Mouse (Mus musculus) limb, embryonic 13.5 days (tissue): ENCODE measurements around the gene Rnf180. TPM values are rescaled to one million over a fixed set of nuclear protein-coding genes. Genes with fewer than 3 reads are reported as not detected.

ENCODE experiments used
- ATAC-seq: fragments of 200-750 bp; cut with Nextera tagmentation; 2 replicates; pipeline ENCODE4 v1.8.0; 2017; ENCODE audit warnings: low read depth, moderate number of reproducible peaks, moderate TSS enrichment; ENCODE audit not compliant: low FRiP score
- H3K27ac ChIP-seq: fragments of 300-500 bp; sonication (generic); 2 replicates; pipeline ENCODE4 v1.5.1; 2015; ENCODE audit warnings: inconsistent platforms, mild to moderate bottlenecking, moderate library complexity
- H3K27me3 ChIP-seq: fragments of 300-500 bp; sonication (generic); 2 replicates; pipeline ENCODE4 v1.6.1; 2015; ENCODE audit warnings: mild to moderate bottlenecking, inconsistent platforms
- H3K36me3 ChIP-seq: fragments of 300-500 bp; sonication (generic); 2 replicates; pipeline ENCODE4 v1.6.1; 2015; ENCODE audit warnings: inconsistent platforms, mild to moderate bottlenecking, moderate library complexity
- H3K4me1 ChIP-seq: fragments of 300-500 bp; sonication (generic); 2 replicates; pipeline ENCODE4 v1.6.1; 2015; ENCODE audit warnings: inconsistent platforms
- H3K4me2 ChIP-seq: fragments of 300-500 bp; sonication (generic); replicated peaks from 2 replicates; pipeline ENCODE4 v1.6.1; 2015; ENCODE audit warnings: inconsistent platforms, mild to moderate bottlenecking, moderate library complexity
- H3K4me3 ChIP-seq: fragments of 300-500 bp; sonication (generic); 2 replicates; pipeline ENCODE4 v1.5.1; 2015; ENCODE audit warnings: moderate library complexity, mild to moderate bottlenecking, inconsistent platforms
- H3K9ac ChIP-seq: fragments of 300-500 bp; sonication (generic); 2 replicates; pipeline ENCODE4 v1.6.1; 2015; ENCODE audit warnings: mild to moderate bottlenecking, inconsistent platforms
- H3K9me3 ChIP-seq: fragments of 300-500 bp; sonication (generic); 2 replicates; pipeline ENCODE4 v1.6.1; 2016; ENCODE audit warnings: inconsistent platforms
- WGBS: fragments of 180-500 bp; shearing (Covaris S2); methylation state at CpG from one replicate; pipeline ENCODE4 v1.1.7; 2015; 5-methylcytosine and 5-hydroxymethylcytosine counted together
- polyA plus RNA-seq: library from polyadenylated mRNA; unstranded; fragments of >200 nt; fragmentation: Nextera tagmentation; extraction: Ambion mirVana; gene quantifications from 2 replicates; pipeline ENCODE4 v1.2.1, GENCODE M21; 2015

The Rnf180 gene
- polyA plus RNA-seq, 1 experiment from 2014 or later = 10.1 TPM

DNA sequence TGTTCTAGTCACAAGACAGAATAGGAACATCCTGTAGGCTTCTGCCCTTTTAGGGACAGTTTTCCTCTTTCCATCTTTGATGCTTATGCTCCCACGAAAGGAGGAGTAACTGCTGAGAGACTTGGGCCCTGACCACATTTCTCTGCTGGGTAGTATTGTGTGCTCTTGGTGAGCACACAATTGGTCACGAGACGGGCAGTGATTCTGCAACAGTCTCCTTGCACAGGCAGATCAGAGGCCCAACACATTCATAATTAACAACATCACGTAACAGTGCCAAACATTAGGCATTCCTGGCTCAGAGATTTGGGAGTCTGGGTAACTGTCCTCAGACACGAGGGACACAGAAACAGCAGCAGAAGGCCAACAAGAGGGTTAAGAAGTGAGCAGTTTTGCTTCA lies 113.8 kb downstream of the Rnf180 start:
- no peak overlapping the region for H3K9ac ChIP-seq
- no peaks in the 10 kb centered on the region for H3K27me3 ChIP-seq
- H3K4me1 ChIP-seq = no peaks in the 10 kb centered on the region
- H3K4me3 ChIP-seq = no peak overlapping the region
- no peaks in the 10 kb centered on the region for H3K36me3 ChIP-seq
- H3K4me2 ChIP-seq = no peak overlapping the region
- ATAC-seq = no peak
- H3K9me3 ChIP-seq = no peaks in the 10 kb centered on the region
- 78% methylated on average over 5 of the region's 5 CpGs for WGBS
- H3K27ac ChIP-seq = no peak overlapping the region

DNA sequence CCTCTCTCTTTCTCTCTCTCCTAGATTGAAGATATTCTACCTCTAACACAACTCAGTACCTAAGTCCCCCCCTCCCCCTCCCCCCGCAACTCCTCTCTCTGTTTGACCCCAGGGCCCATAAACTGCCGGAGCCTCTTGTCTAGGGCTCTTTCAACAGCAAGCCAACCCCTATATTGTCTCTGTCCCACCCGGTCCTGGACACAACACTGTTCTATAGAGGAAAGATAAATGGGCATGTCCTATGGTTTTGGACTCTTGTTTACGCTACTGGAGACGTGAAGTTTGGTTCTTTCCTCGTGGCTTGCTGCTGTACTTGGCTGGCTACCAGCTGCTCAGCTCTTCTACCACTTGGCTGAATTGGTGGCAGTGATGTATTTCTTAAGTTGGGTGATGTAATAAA lies 129.2 kb downstream of the Rnf180 start:
- Histone ChIP-seq H3K36me3 (no peaks in the 10 kb centered on the region), H3K4me1 (no peaks in the 10 kb centered on the region), H3K9ac (no peak overlapping the region), H3K4me2 (no peak overlapping the region), H3K4me3 (no peak overlapping the region), H3K27ac (no peak overlapping the region), H3K27me3 (no peaks in the 10 kb centered on the region), H3K9me3 (no peaks in the 10 kb centered on the region)
- ATAC-seq = no peak
- WGBS = 85% methylated on average over 6 of the region's 6 CpGs

DNA sequence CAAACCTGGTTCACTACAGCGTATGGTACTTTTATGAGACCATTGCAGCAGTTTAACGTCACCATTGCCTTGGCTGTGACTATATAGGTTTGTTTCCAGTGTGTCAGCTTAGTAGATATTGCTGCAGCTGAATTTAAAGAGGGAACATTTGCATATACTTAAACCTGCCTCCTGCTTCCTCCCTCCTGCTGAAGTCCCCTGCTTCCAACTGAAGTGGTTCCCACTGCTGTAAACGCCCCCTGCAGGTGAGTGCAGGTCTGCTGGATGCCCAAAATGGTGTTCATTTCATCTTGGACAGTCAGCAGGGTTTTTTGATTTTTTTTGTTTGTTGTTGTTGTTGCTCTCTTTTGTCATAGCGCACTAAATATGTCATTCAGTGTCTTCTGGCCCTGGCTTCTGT lies 140.7 kb downstream of the Rnf180 start:
- H3K9me3 ChIP-seq = no peaks in the 10 kb centered on the region
- no peaks in the 10 kb centered on the region for H3K27me3 ChIP-seq
- H3K4me2 ChIP-seq = no peak overlapping the region
- no peak for ATAC-seq
- H3K27ac ChIP-seq = no peak overlapping the region
- no peaks in the 10 kb centered on the region for H3K36me3 ChIP-seq
- 48% methylated on average over 4 of the region's 4 CpGs for WGBS
- H3K4me3 ChIP-seq = no peak overlapping the region
- H3K4me1 ChIP-seq = no peaks in the 10 kb centered on the region
- H3K9ac ChIP-seq = no peak overlapping the region

DNA sequence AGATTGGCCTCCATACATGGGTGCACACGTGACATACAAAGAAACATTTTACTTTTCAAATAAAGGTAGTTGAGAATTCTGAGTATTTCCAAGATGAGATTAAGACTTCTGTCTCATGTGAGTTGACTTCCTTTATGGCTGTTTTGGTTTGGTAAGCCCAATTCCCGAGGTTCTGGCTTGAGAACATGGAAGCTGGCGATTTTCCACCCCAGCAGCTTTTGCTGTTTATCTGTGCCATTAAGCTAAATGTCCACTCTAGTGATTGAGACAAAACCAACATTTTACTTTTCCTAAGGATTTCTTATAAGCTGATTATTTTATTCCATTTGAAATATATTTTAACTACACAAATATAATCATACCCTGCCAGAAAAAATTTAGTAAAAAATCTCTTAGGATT lies 144.6 kb downstream of the Rnf180 start:
- H3K36me3 ChIP-seq = no peaks in the 10 kb centered on the region
- no peak overlapping the region for H3K4me2 ChIP-seq
- no peak overlapping the region for H3K27ac ChIP-seq
- H3K27me3 ChIP-seq = no peaks in the 10 kb centered on the region
- no peak overlapping the region for H3K4me3 ChIP-seq
- ATAC-seq = no peak
- H3K4me1 ChIP-seq = 0 out of 2 replicates have a peak, but pooled peaks cover 5% of the 10 kb centered on the region
- 78% methylated on average over 3 of the region's 3 CpGs for WGBS
- no peak overlapping the region for H3K9ac ChIP-seq
- no peaks in the 10 kb centered on the region for H3K9me3 ChIP-seq

- Histone ChIP-seq H3K9ac (no peak overlapping the region), H3K4me2 (no peak overlapping the region), H3K36me3 (no peaks in the 10 kb centered on the region), H3K4me1 (0 out of 2 replicates have a peak, but pooled peaks cover 5% of the 10 kb centered on the region), H3K9me3 (no peaks in the 10 kb centered on the region), H3K27me3 (no peaks in the 10 kb centered on the region), H3K27ac (no peak overlapping the region), H3K4me3 (no peak overlapping the region)
- no peak for ATAC-seq
- 50% methylated on average over 4 of the region's 4 CpGs for WGBS
These were observed 146.7 kb downstream of the Rnf180 start for GRCm38 (mm10) chr13:105147795-105148418.

DNA sequence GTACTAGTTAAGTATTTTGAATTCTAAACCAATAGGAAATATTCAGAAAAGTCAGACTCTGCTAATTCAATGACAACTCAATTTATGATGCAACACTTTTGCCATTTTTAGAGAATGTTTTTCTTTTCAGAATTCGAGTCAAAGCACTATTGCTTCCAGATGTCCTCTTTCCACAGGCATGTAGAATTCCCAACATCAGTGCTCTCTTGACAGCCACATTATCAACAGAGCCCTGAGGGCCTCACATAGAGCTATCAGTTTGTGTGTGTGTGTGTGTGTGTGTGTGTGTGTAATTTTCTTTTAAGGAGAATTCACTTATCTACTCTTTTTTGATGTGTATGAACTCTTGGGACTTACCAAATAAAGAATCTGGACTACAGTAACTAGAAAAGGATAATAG lies 147.8 kb downstream of the Rnf180 start:
- no peaks in the 10 kb centered on the region for H3K36me3 ChIP-seq
- no peaks in the 10 kb centered on the region for H3K27me3 ChIP-seq
- no peak overlapping the region for H3K27ac ChIP-seq
- no peak overlapping the region for H3K4me3 ChIP-seq
- no peak overlapping the region for H3K9ac ChIP-seq
- ATAC-seq = 0 out of 2 replicates have a peak, but pooled peaks have one; percentile 21
- no peaks in the 10 kb centered on the region for H3K9me3 ChIP-seq
- WGBS = 11% methylated on average over 1 of the region's 1 CpGs
- H3K4me2 ChIP-seq = no peak overlapping the region
- 0 out of 2 replicates have a peak, but pooled peaks cover 5% of the 10 kb centered on the region for H3K4me1 ChIP-seq

GRCm38 (mm10) chr13:105139881-105140280 lies 154.7 kb downstream of the Rnf180 start:
- H3K9me3 ChIP-seq = no peaks in the 10 kb centered on the region
- H3K27me3 ChIP-seq = no peaks in the 10 kb centered on the region
- no peak overlapping the region for H3K4me3 ChIP-seq
- no peak overlapping the region for H3K27ac ChIP-seq
- ATAC-seq = no peak
- WGBS = 79% methylated on average over 4 of the region's 4 CpGs
- H3K9ac ChIP-seq = no peak overlapping the region
- H3K4me2 ChIP-seq = no peak overlapping the region
- no peaks in the 10 kb centered on the region for H3K4me1 ChIP-seq
- no peaks in the 10 kb centered on the region for H3K36me3 ChIP-seq

- WGBS = 67% methylated on average over 5 of the region's 5 CpGs
- no peak overlapping the region for H3K4me2 ChIP-seq
- H3K27me3 ChIP-seq = no peaks in the 10 kb centered on the region
- H3K9me3 ChIP-seq = no peaks in the 10 kb centered on the region
- no peak overlapping the region for H3K9ac ChIP-seq
- H3K4me3 ChIP-seq = no peak overlapping the region
- H3K4me1 ChIP-seq = no peaks in the 10 kb centered on the region
- no peak for ATAC-seq
- H3K36me3 ChIP-seq = no peaks in the 10 kb centered on the region
- no peak overlapping the region for H3K27ac ChIP-seq
These were observed 160.2 kb downstream of the Rnf180 start for GRCm38 (mm10) chr13:105134397-105134796.

GRCm38 (mm10) chr13:105132776-105133175 lies 161.8 kb downstream of the Rnf180 start:
- H3K4me2 ChIP-seq = no peak overlapping the region
- 64% methylated on average over 2 of the region's 2 CpGs for WGBS
- no peaks in the 10 kb centered on the region for H3K4me1 ChIP-seq
- H3K9me3 ChIP-seq = no peaks in the 10 kb centered on the region
- ATAC-seq = no peak
- H3K27me3 ChIP-seq = no peaks in the 10 kb centered on the region
- no peak overlapping the region for H3K4me3 ChIP-seq
- no peaks in the 10 kb centered on the region for H3K36me3 ChIP-seq
- H3K9ac ChIP-seq = no peak overlapping the region
- no peak overlapping the region for H3K27ac ChIP-seq

- no peak overlapping the region for H3K4me2 ChIP-seq
- no peak for ATAC-seq
These were observed 162.2 kb downstream of the Rnf180 start for GRCm38 (mm10) chr13:105132370-105132769.

DNA sequence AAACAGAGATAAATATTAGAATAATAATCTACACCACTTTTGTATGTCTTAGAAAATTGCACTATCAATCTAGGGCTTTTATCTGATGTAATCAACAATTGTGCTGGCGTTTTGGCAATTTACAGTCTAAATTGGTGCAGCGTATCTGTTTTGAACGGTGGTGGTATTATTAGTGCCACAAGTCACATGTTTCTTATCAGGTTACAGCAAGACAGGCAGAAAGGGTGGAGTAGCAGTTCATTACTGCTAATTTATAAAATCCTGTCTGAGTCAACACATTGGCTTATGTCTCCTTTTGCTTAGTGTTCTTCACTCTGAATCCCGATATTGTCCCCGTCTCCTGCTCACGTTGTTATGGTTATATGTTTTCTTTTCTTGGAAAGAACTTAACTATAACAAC lies 164.5 kb downstream of the Rnf180 start:
- no peak for ATAC-seq
- no peaks in the 10 kb centered on the region for H3K9me3 ChIP-seq
- no peak overlapping the region for H3K27ac ChIP-seq
- H3K36me3 ChIP-seq = no peaks in the 10 kb centered on the region
- H3K4me3 ChIP-seq = no peak overlapping the region
- H3K4me2 ChIP-seq = no peak overlapping the region
- WGBS = 72% methylated on average over 6 of the region's 6 CpGs
- no peaks in the 10 kb centered on the region for H3K4me1 ChIP-seq
- H3K27me3 ChIP-seq = no peaks in the 10 kb centered on the region
- no peak overlapping the region for H3K9ac ChIP-seq

More at GRCm38 (mm10) chr13:105132370-105132769, 162.2 kb downstream of the Rnf180 start:
- H3K4me3 ChIP-seq = no peak overlapping the region
- no peaks in the 10 kb centered on the region for H3K27me3 ChIP-seq
- no peaks in the 10 kb centered on the region for H3K36me3 ChIP-seq
- H3K4me1 ChIP-seq = no peaks in the 10 kb centered on the region
- no peak overlapping the region for H3K9ac ChIP-seq
- H3K27ac ChIP-seq = no peak overlapping the region
- WGBS = 66% methylated on average over 6 of the region's 6 CpGs
- H3K9me3 ChIP-seq = no peaks in the 10 kb centered on the region

GRCm38 (mm10) chr13:105122092-105122491 lies 172.5 kb downstream of the Rnf180 start:
- Histone ChIP-seq H3K9ac (no peak overlapping the region), H3K36me3 (no peaks in the 10 kb centered on the region), H3K4me1 (no peaks in the 10 kb centered on the region), H3K4me3 (no peak overlapping the region), H3K27ac (no peak overlapping the region), H3K27me3 (no peaks in the 10 kb centered on the region), H3K4me2 (no peak overlapping the region), H3K9me3 (no peaks in the 10 kb centered on the region)
- ATAC-seq = no peak
- 91% methylated on average over 3 of the region's 3 CpGs for WGBS

- H3K9ac ChIP-seq = no peak overlapping the region
- H3K27ac ChIP-seq = no peak overlapping the region
- no peak overlapping the region for H3K4me2 ChIP-seq
- no peaks in the 10 kb centered on the region for H3K4me1 ChIP-seq
- H3K27me3 ChIP-seq = no peaks in the 10 kb centered on the region
- H3K36me3 ChIP-seq = no peaks in the 10 kb centered on the region
- no peak overlapping the region for H3K4me3 ChIP-seq
- H3K9me3 ChIP-seq = no peaks in the 10 kb centered on the region
- no peak for ATAC-seq
These were observed 173.0 kb downstream of the Rnf180 start for GRCm38 (mm10) chr13:105121617-105122016.
